In genomic region chr2:170780010-170780750, GRCm38 (mm10) we compare ENCODE assay signal across 28 mouse cellular contexts. TPM values are rescaled to one million over a fixed set of nuclear protein-coding genes. Genes with fewer than 3 reads are reported as not detected.
DNase-seq lines count a peak whose midpoint lies in the region; ATAC-seq and TF ChIP-seq lines count a peak whose summit lies in the region.
"Had no signal": no experiment of that assay in that cellular context is flagged by ENCODE, and none has a peak within 500 bp of the region (broad histone marks: within the 10 kb centered on the region; RNA-seq: fewer than 3 reads in every experiment).

No protein-coding gene starts in this region.

- no peak for DNase-seq in kidney, postnatal 0 days (ENCODE audit: low spot score)
- no peak for DNase-seq in kidney, adult 9 months
- DNase-seq in retina, postnatal 1 day: peak; percentile 13
- no peak for DNase-seq in retina, embryonic 14.5 days (ENCODE audit: low spot score)
- no peak for DNase-seq in urinary bladder, postnatal 4 days (ENCODE audit: low spot score in 2 of 2)
- DNase-seq: adrenal gland, adult 2 months; adrenal gland, postnatal 36 days; B cell, adult 2 months; cerebellum, adult 2 months; gastrocnemius, postnatal 25 days; heart, adult 18-20 months; heart, postnatal 36 days; kidney, adult 8-10 months; kidney, postnatal 36 days; lung, embryonic 14.5 days; lung, postnatal 14 days; thymus, adult 2 months; thymus, postnatal 36 days had no signal

- no peaks in the 10 kb centered on the region for H3K27me3 ChIP-seq in kidney, postnatal 0 days (ENCODE audit: insufficient read depth, low read length)
- H3K27me3 ChIP-seq in midbrain, embryonic 15.5 days (replicated peaks): no peaks in the 10 kb centered on the region
- H3K27me3 ChIP-seq: forebrain, embryonic 12.5 days; limb, embryonic 12.5 days; liver, embryonic 15.5 days had no signal

- ATAC-seq in kidney, postnatal 0 days (replicated peaks; ENCODE audit: low FRiP score, low read depth): 0 out of 2 replicates have a peak, but pooled peaks have one; percentile 36
- peak; percentile 50; the same call in 1 of the 2 replicates for ATAC-seq in midbrain, embryonic 15.5 days (replicated peaks)
- ATAC-seq: intestine, embryonic 16.5 days had no signal

- 86% methylated on average over 11 of the region's 11 CpGs for WGBS in kidney, postnatal 0 days
- WGBS in midbrain, embryonic 15.5 days: 72% methylated on average over 11 of the region's 11 CpGs

- no peak for TF ChIP-seq CTCF in kidney, postnatal 0 days (IDR thresholded peaks at IDR 0.05; ENCODE audit: low read depth)

- no peak overlapping the region for H3K27ac ChIP-seq in kidney, postnatal 0 days
- H3K27ac ChIP-seq in midbrain, embryonic 15.5 days: peak overlapping the region; percentile 1; the same call in 1 of the 2 replicates
- H3K27ac ChIP-seq: forebrain, embryonic 12.5 days; layer of hippocampus, adult 2 months; left cerebral cortex, adult 2 months; limb, embryonic 12.5 days; liver, embryonic 15.5 days had no signal

- H3K4me3 ChIP-seq in kidney, postnatal 0 days (replicated peaks; ENCODE audit: low read depth, low read length): no peak overlapping the region
- H3K4me3 ChIP-seq in midbrain, embryonic 15.5 days: no peak overlapping the region
- H3K4me3 ChIP-seq: erythroblast, embryonic 14.5 days; forebrain, embryonic 12.5 days; layer of hippocampus, adult 2 months; left cerebral cortex, adult 2 months; limb, embryonic 12.5 days; liver, embryonic 15.5 days had no signal

- H3K36me3 ChIP-seq in kidney, postnatal 0 days (ENCODE audit: insufficient read depth, low read length): no peaks in the 10 kb centered on the region
- H3K36me3 ChIP-seq in midbrain, embryonic 15.5 days (replicated peaks): no peaks in the 10 kb centered on the region
- H3K36me3 ChIP-seq: forebrain, embryonic 12.5 days; limb, embryonic 12.5 days; liver, embryonic 15.5 days had no signal

- no peak overlapping the region for H3K9ac ChIP-seq in kidney, postnatal 0 days (ENCODE audit: low read depth, low read length)
- no peak overlapping the region for H3K9ac ChIP-seq in midbrain, embryonic 15.5 days
- H3K9ac ChIP-seq: forebrain, embryonic 12.5 days; limb, embryonic 12.5 days; liver, embryonic 15.5 days; lung, embryonic 14.5 days had no signal

- no peaks in the 10 kb centered on the region for H3K9me3 ChIP-seq in kidney, postnatal 0 days (replicated peaks; ENCODE audit: low read length)
- no peaks in the 10 kb centered on the region for H3K9me3 ChIP-seq in midbrain, embryonic 15.5 days
- H3K9me3 ChIP-seq: forebrain, embryonic 12.5 days; limb, embryonic 12.5 days had no signal

- no peak overlapping the region for H3K4me2 ChIP-seq in kidney, postnatal 0 days (ENCODE audit: low read length)
- H3K4me2 ChIP-seq in midbrain, embryonic 15.5 days: no peak overlapping the region
- H3K4me2 ChIP-seq: forebrain, embryonic 12.5 days; heart, embryonic 11.5 days; limb, embryonic 12.5 days; liver, embryonic 15.5 days; lung, embryonic 14.5 days had no signal

- no peaks in the 10 kb centered on the region for H3K4me1 ChIP-seq in kidney, postnatal 0 days (replicated peaks; ENCODE audit: insufficient read depth, low read length)
- peaks cover 21% of the 10 kb centered on the region for H3K4me1 ChIP-seq in midbrain, embryonic 15.5 days
- H3K4me1 ChIP-seq: liver, embryonic 15.5 days had no signal

RNA-seq across cellular contexts. Expression of gene Dok5, which starts 48.6 kb away (rescaled TPM):
- polyA plus RNA-seq in kidney, postnatal 0 days (2015; fragmentation: Nextera tagmentation; extraction: Ambion mirVana): 0.45 and 0.66 TPM in 2 replicates
- polyA plus RNA-seq in midbrain, embryonic 15.5 days (2015; fragmentation: Nextera tagmentation; extraction: Ambion mirVana): 52.9 and 55.1 TPM in 2 replicates
- polyA plus RNA-seq: erythroblast, embryonic 14.5 days; liver, adult 2 months had no signal

Comparison
In these comparisons a context has a peak if more than half of its experiments do, and no peak if none do; other contexts are left out.
1. RNA of gene Dok5, which starts 48.6 kb away (polyA plus RNA-seq): 52.9 to 55.1 TPM in midbrain, embryonic 15.5 days; 0.45 to 0.66 TPM in kidney, postnatal 0 days; every median in the first group is over 10 times any median in the second.